Mouse (Mus musculus): ENCODE data around the gene Abcb5.

Gene Abcb5

GRCm38 (mm10) chr12:118847861-118848495, 118.2 kb downstream of the Abcb5 start:
- no peak for DNase-seq

- no peak for DNase-seq
Measured at GRCm38 (mm10) chr12:118847381-118847780, 118.8 kb downstream of the Abcb5 start.

GRCm38 (mm10) chr12:118846649-118847321, 119.4 kb downstream of the Abcb5 start:
- peak; percentile 22 to 43 for DNase-seq

- DNase-seq = no peak
Measured at GRCm38 (mm10) chr12:118846221-118846620, 120.0 kb downstream of the Abcb5 start, which contains the start of gene Sp8. TSS of gene Sp8 (plus strand) at chr12:118846329.

GRCm38 (mm10) chr12:118845351-118845750, 120.9 kb downstream of the Abcb5 start:
- no peak for DNase-seq

- DNase-seq = no peak
Measured at GRCm38 (mm10) chr12:118844841-118845240, 121.4 kb downstream of the Abcb5 start.

GRCm38 (mm10) chr12:118844111-118844510, 122.1 kb downstream of the Abcb5 start:
- DNase-seq = no peak

GRCm38 (mm10) chr12:118842671-118843411, 123.4 kb downstream of the Abcb5 start:
- peak in 1 of 2 experiments; percentile 10 for DNase-seq

- DNase-seq = no peak
Measured at GRCm38 (mm10) chr12:118841971-118842550, 124.2 kb downstream of the Abcb5 start.

- DNase-seq = no peak
Measured at GRCm38 (mm10) chr12:118841381-118841922, 124.8 kb downstream of the Abcb5 start.

- DNase-seq = no peak
Measured at GRCm38 (mm10) chr12:118840861-118841260, 125.4 kb downstream of the Abcb5 start.

- DNase-seq = no peak
Measured at GRCm38 (mm10) chr12:118840301-118840700, 125.9 kb downstream of the Abcb5 start.

GRCm38 (mm10) chr12:118839398-118839797, 126.8 kb downstream of the Abcb5 start:
- DNase-seq = no peak

GRCm38 (mm10) chr12:118838260-118838659, 128.0 kb downstream of the Abcb5 start:
- no peak for DNase-seq

- DNase-seq = no peak
Measured at GRCm38 (mm10) chr12:118837361-118837760, 128.9 kb downstream of the Abcb5 start.

- no peak for DNase-seq
Measured at GRCm38 (mm10) chr12:118836411-118837341, 129.5 kb downstream of the Abcb5 start.

- no peak for DNase-seq
Measured at GRCm38 (mm10) chr12:118829881-118830280, 136.3 kb downstream of the Abcb5 start.
